Mouse (Mus musculus) liver, adult 2 months (tissue): Measurements from ENCODE around the gene Sertad1.

Source experiments
- CTCF ChIP-seq: fragments of 200-500 bp; IDR thresholded peaks from 2 replicates; pipeline ENCODE4 v1.5.1; 2011; ENCODE audit warnings: low read depth, low read length, control low read depth
- POLR2A ChIP-seq: fragments of 200-500 bp; IDR thresholded peaks from 2 replicates; pipeline ENCODE4 v1.6.1; 2011; ENCODE audit warnings: low read length, control low read depth; ENCODE audit not compliant: insufficient read depth; ENCODE audit errors: extremely low read depth

DNA sequence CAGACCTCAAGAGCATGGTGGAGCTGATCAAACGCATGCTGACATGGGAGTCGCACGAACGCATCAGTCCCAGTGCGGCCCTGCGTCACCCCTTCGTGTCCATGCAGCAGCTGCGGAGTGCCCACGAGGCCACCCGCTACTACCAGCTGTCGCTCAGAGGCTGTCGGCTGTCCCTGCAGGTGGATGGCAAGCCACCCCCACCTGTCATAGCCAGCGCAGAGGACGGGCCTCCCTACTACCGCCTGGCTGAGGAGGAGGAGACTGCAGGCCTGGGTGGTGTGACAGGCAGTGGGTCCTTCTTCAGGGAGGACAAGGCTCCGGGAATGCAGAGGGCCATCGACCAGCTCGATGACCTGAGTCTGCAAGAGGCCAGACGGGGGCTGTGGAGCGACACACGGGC is 42.4 kb downstream of the Sertad1 start:
- TF ChIP-seq CTCF: no peak
- no peak for TF ChIP-seq POLR2A
